Mouse (Mus musculus): ENCODE data around the gene Rxfp2. TPM values are rescaled to one million over a fixed set of nuclear protein-coding genes. Genes with fewer than 3 reads are reported as not detected.

The Rxfp2 gene
- polyA plus RNA-seq, 1 experiment from 2014 or later, result 0.70 TPM

- Histone ChIP-seq H3K36me3 (replicated peaks; ENCODE audit: control insufficient read depth, insufficient read depth) (no peaks in the 10 kb centered on the region), H3K27ac (no peak overlapping the region), H3K9ac (no peak overlapping the region), H3K9me3 (ENCODE audit: control insufficient read depth, low read length) (no peaks in the 10 kb centered on the region), H3K4me2 (replicated peaks) (no peak overlapping the region), H3K4me3 (replicated peaks; ENCODE audit: low read length) (no peak overlapping the region), H3K27me3 (ENCODE audit: control insufficient read depth, insufficient read depth, low read length) (no peaks in the 10 kb centered on the region), H3K4me1 (replicated peaks; ENCODE audit: control insufficient read depth, insufficient read depth, low read length) (peaks cover 15% of the 10 kb centered on the region; the same call in 1 of the 2 replicates)
- ATAC-seq (ENCODE audit: low FRiP score), result no peak
- WGBS, result 88% methylated on average over 4 of the region's 4 CpGs
- DNase-seq (ENCODE audit: low spot score), result no peak
These were observed 96.3 kb downstream of the Rxfp2 start for GRCm38 (mm10) chr5:150114778-150115177.

- H3K4me3 ChIP-seq (replicated peaks; ENCODE audit: low read length), result no peak overlapping the region
- no peak for DNase-seq (ENCODE audit: low spot score)
- H3K9ac ChIP-seq, result no peak overlapping the region
- no peaks in the 10 kb centered on the region for H3K27me3 ChIP-seq (ENCODE audit: control insufficient read depth, insufficient read depth, low read length)
- no peak for ATAC-seq (ENCODE audit: low FRiP score)
- H3K4me2 ChIP-seq (replicated peaks), result peak overlapping the region; percentile 17; the same call in 1 of the 2 replicates
- WGBS, result 39% methylated on average over 16 of the region's 16 CpGs
- H3K9me3 ChIP-seq (ENCODE audit: control insufficient read depth, low read length), result no peaks in the 10 kb centered on the region
- H3K36me3 ChIP-seq (replicated peaks; ENCODE audit: control insufficient read depth, insufficient read depth), result no peaks in the 10 kb centered on the region
- peak overlapping the region; percentile 51 for H3K27ac ChIP-seq
- H3K4me1 ChIP-seq (replicated peaks; ENCODE audit: control insufficient read depth, insufficient read depth, low read length), result peaks cover 15% of the 10 kb centered on the region; the same call in 1 of the 2 replicates
These were observed 97.0 kb downstream of the Rxfp2 start for GRCm38 (mm10) chr5:150115271-150116092.

- no peak for ATAC-seq (ENCODE audit: low FRiP score)
- H3K9ac ChIP-seq, result no peak overlapping the region
- H3K4me1 ChIP-seq (replicated peaks; ENCODE audit: control insufficient read depth, insufficient read depth, low read length), result peaks cover 15% of the 10 kb centered on the region; the same call in 1 of the 2 replicates
- peak overlapping the region; percentile 17; the same call in 1 of the 2 replicates for H3K4me2 ChIP-seq (replicated peaks)
- H3K4me3 ChIP-seq (replicated peaks; ENCODE audit: low read length), result no peak overlapping the region
- H3K27ac ChIP-seq, result no peak overlapping the region
- H3K27me3 ChIP-seq (ENCODE audit: control insufficient read depth, insufficient read depth, low read length), result no peaks in the 10 kb centered on the region
- DNase-seq (ENCODE audit: low spot score), result no peak
- WGBS, result 61% methylated on average over 9 of the region's 9 CpGs
- no peaks in the 10 kb centered on the region for H3K9me3 ChIP-seq (ENCODE audit: control insufficient read depth, low read length)
- H3K36me3 ChIP-seq (replicated peaks; ENCODE audit: control insufficient read depth, insufficient read depth), result no peaks in the 10 kb centered on the region
These were observed 97.9 kb downstream of the Rxfp2 start for GRCm38 (mm10) chr5:150116216-150116905.

GRCm38 (mm10) chr5:150116906-150117216 lies 98.4 kb downstream of the Rxfp2 start:
- 86% methylated on average over 6 of the region's 6 CpGs for WGBS
- no peak overlapping the region for H3K4me2 ChIP-seq (replicated peaks)
- H3K27ac ChIP-seq, result no peak overlapping the region
- no peaks in the 10 kb centered on the region for H3K27me3 ChIP-seq (ENCODE audit: control insufficient read depth, insufficient read depth, low read length)
- no peaks in the 10 kb centered on the region for H3K9me3 ChIP-seq (ENCODE audit: control insufficient read depth, low read length)
- no peaks in the 10 kb centered on the region for H3K36me3 ChIP-seq (replicated peaks; ENCODE audit: control insufficient read depth, insufficient read depth)
- H3K9ac ChIP-seq, result no peak overlapping the region
- no peak for ATAC-seq (ENCODE audit: low FRiP score)
- no peak for DNase-seq (ENCODE audit: low spot score)
- no peak overlapping the region for H3K4me3 ChIP-seq (replicated peaks; ENCODE audit: low read length)
- H3K4me1 ChIP-seq (replicated peaks; ENCODE audit: control insufficient read depth, insufficient read depth, low read length), result peaks cover 15% of the 10 kb centered on the region; the same call in 1 of the 2 replicates

GRCm38 (mm10) chr5:150118124-150118454 lies 99.6 kb downstream of the Rxfp2 start:
- peak overlapping the region; percentile 74; the same call in 1 of the 2 replicates for H3K27ac ChIP-seq
- H3K9me3 ChIP-seq (ENCODE audit: control insufficient read depth, low read length), result no peaks in the 10 kb centered on the region
- peaks cover 15% of the 10 kb centered on the region; the same call in 1 of the 2 replicates for H3K4me1 ChIP-seq (replicated peaks; ENCODE audit: control insufficient read depth, insufficient read depth, low read length)
- H3K9ac ChIP-seq, result peak overlapping the region; percentile 76
- no peak for DNase-seq (ENCODE audit: low spot score)
- H3K4me2 ChIP-seq (replicated peaks), result peak overlapping the region; percentile 63
- H3K4me3 ChIP-seq (replicated peaks; ENCODE audit: low read length), result peak overlapping the region; percentile 87
- H3K36me3 ChIP-seq (replicated peaks; ENCODE audit: control insufficient read depth, insufficient read depth), result no peaks in the 10 kb centered on the region
- no peaks in the 10 kb centered on the region for H3K27me3 ChIP-seq (ENCODE audit: control insufficient read depth, insufficient read depth, low read length)
- WGBS, result 18% methylated on average over 8 of the region's 8 CpGs
- no peak for ATAC-seq (ENCODE audit: low FRiP score)

GRCm38 (mm10) chr5:150118455-150119241 lies 100.2 kb downstream of the Rxfp2 start, which contains the start of gene Fry:
Fry (plus strand) TSS chr5:150118645.
- H3K36me3 ChIP-seq (replicated peaks; ENCODE audit: control insufficient read depth, insufficient read depth), result no peaks in the 10 kb centered on the region
- WGBS, result under 1% methylated on average over 65 of the region's 68 CpGs
- DNase-seq (ENCODE audit: low spot score) (peak; percentile 85), ATAC-seq (ENCODE audit: low FRiP score) (peak; percentile 97)
- peak within 1 kb of the TSS; percentile 63 for H3K4me2 ChIP-seq (replicated peaks)
- peak within 1 kb of the TSS; percentile 76 for H3K9ac ChIP-seq
- peak within 1 kb of the TSS; percentile 87 for H3K4me3 ChIP-seq (replicated peaks; ENCODE audit: low read length)
- H3K9me3 ChIP-seq (ENCODE audit: control insufficient read depth, low read length), result no peaks in the 10 kb centered on the region
- no peaks in the 10 kb centered on the region for H3K27me3 ChIP-seq (ENCODE audit: control insufficient read depth, insufficient read depth, low read length)
- peaks cover 15% of the 10 kb centered on the region; the same call in 1 of the 2 replicates for H3K4me1 ChIP-seq (replicated peaks; ENCODE audit: control insufficient read depth, insufficient read depth, low read length)
- peak within 1 kb of the TSS; percentile 74 for H3K27ac ChIP-seq

GRCm38 (mm10) chr5:150120676-150121075 lies 102.2 kb downstream of the Rxfp2 start:
- DNase-seq (ENCODE audit: low spot score) (no peak), ATAC-seq (ENCODE audit: low FRiP score) (no peak)
- WGBS, result 91% methylated on average over 8 of the region's 8 CpGs

GRCm38 (mm10) chr5:150122095-150122494 lies 103.6 kb downstream of the Rxfp2 start:
- Histone ChIP-seq H3K4me3 (replicated peaks; ENCODE audit: low read length) (no peak overlapping the region), H3K4me2 (replicated peaks) (no peak overlapping the region), H3K4me1 (replicated peaks; ENCODE audit: control insufficient read depth, insufficient read depth, low read length) (0 out of 2 replicates have a peak, but pooled peaks cover 4% of the 10 kb centered on the region), H3K9ac (no peak overlapping the region), H3K36me3 (replicated peaks; ENCODE audit: control insufficient read depth, insufficient read depth) (no peaks in the 10 kb centered on the region), H3K27me3 (ENCODE audit: control insufficient read depth, insufficient read depth, low read length) (no peaks in the 10 kb centered on the region), H3K9me3 (ENCODE audit: control insufficient read depth, low read length) (no peaks in the 10 kb centered on the region), H3K27ac (no peak overlapping the region)
- WGBS, result 82% methylated on average over 4 of the region's 4 CpGs
- no peak for DNase-seq (ENCODE audit: low spot score)
- ATAC-seq (ENCODE audit: low FRiP score), result no peak

More at GRCm38 (mm10) chr5:150120676-150121075, 102.2 kb downstream of the Rxfp2 start:
- peaks cover 9% of the 10 kb centered on the region; the same call in 1 of the 2 replicates for H3K4me1 ChIP-seq (replicated peaks; ENCODE audit: control insufficient read depth, insufficient read depth, low read length)
- H3K4me3 ChIP-seq (replicated peaks; ENCODE audit: low read length), result no peak overlapping the region
- H3K9me3 ChIP-seq (ENCODE audit: control insufficient read depth, low read length), result no peaks in the 10 kb centered on the region
- H3K9ac ChIP-seq, result no peak overlapping the region
- no peaks in the 10 kb centered on the region for H3K36me3 ChIP-seq (replicated peaks; ENCODE audit: control insufficient read depth, insufficient read depth)
- no peaks in the 10 kb centered on the region for H3K27me3 ChIP-seq (ENCODE audit: control insufficient read depth, insufficient read depth, low read length)
- no peak overlapping the region for H3K4me2 ChIP-seq (replicated peaks)
- H3K27ac ChIP-seq, result no peak overlapping the region

- Histone ChIP-seq H3K9me3 (ENCODE audit: control insufficient read depth, low read length) (no peaks in the 10 kb centered on the region), H3K36me3 (replicated peaks; ENCODE audit: control insufficient read depth, insufficient read depth) (no peaks in the 10 kb centered on the region), H3K4me2 (replicated peaks) (no peak overlapping the region), H3K27ac (no peak overlapping the region), H3K9ac (no peak overlapping the region), H3K27me3 (ENCODE audit: control insufficient read depth, insufficient read depth, low read length) (no peaks in the 10 kb centered on the region), H3K4me1 (replicated peaks; ENCODE audit: control insufficient read depth, insufficient read depth, low read length) (0 out of 2 replicates have a peak, but pooled peaks cover 4% of the 10 kb centered on the region), H3K4me3 (replicated peaks; ENCODE audit: low read length) (no peak overlapping the region)
- 82% methylated on average over 2 of the region's 2 CpGs for WGBS
- no peak for DNase-seq (ENCODE audit: low spot score)
- ATAC-seq (ENCODE audit: low FRiP score), result no peak
These were observed 104.1 kb downstream of the Rxfp2 start for GRCm38 (mm10) chr5:150122571-150122970.
